Mouse (Mus musculus) embryonic facial prominence, embryonic 14.5 days (tissue): ENCODE measurements at regions not wholly inside any gene's neighbourhood (a gene's known extent, or its start where the extent isn't known, plus 50 kb on each side); places are given as distances from the start of the nearest gene placed in this dataset.

Source experiments
- ATAC-seq: fragments of 200-750 bp; cut with Nextera tagmentation; 2 replicates; pipeline ENCODE4 v1.8.0; 2017; ENCODE audit warnings: low read depth, moderate number of reproducible peaks, moderate TSS enrichment
- DNase-seq: peaks from one replicate; pipeline ENCODE4 v3.0.0-alpha.2; 2015; ENCODE audit warnings: low spot score
- H3K27ac ChIP-seq: fragments of 300-500 bp; sonication (generic); replicated peaks from 2 replicates; pipeline ENCODE4 v1.5.1; 2014; ENCODE audit warnings: low read depth, mild to moderate bottlenecking, low read length, moderate library complexity
- H3K27me3 ChIP-seq: fragments of 300-500 bp; sonication (generic); replicated peaks from 2 replicates; pipeline ENCODE4 v1.6.1; 2014; ENCODE audit warnings: low read length; ENCODE audit not compliant: control insufficient read depth, insufficient read depth
- H3K36me3 ChIP-seq: fragments of 300-500 bp; sonication (generic); 2 replicates; pipeline ENCODE4 v1.6.1; 2014; ENCODE audit warnings: low read length, mixed read lengths; ENCODE audit not compliant: control insufficient read depth, insufficient read depth
- H3K4me1 ChIP-seq: fragments of 300-500 bp; sonication (generic); 2 replicates; pipeline ENCODE4 v1.6.1; 2014; ENCODE audit warnings: antibody characterized with exemption, low read length; ENCODE audit not compliant: control insufficient read depth, insufficient read depth
- H3K4me2 ChIP-seq: fragments of 300-500 bp; sonication (generic); 2 replicates; pipeline ENCODE4 v1.6.1; 2014; ENCODE audit warnings: low read depth, mild to moderate bottlenecking, low read length, moderate library complexity, mixed read lengths
- H3K4me3 ChIP-seq: fragments of 300-500 bp; sonication (generic); 2 replicates; pipeline ENCODE4 v1.5.1; 2014; ENCODE audit warnings: low read depth, mild to moderate bottlenecking, low read length
- H3K9ac ChIP-seq: fragments of 300-500 bp; sonication (generic); 2 replicates; pipeline ENCODE4 v1.6.1; 2014; ENCODE audit warnings: low read depth, mild to moderate bottlenecking, low read length, moderate library complexity, mixed read lengths
- H3K9me3 ChIP-seq: fragments of 300-500 bp; sonication (generic); 2 replicates; pipeline ENCODE4 v1.6.1; 2016; ENCODE audit warnings: low read length; ENCODE audit not compliant: control insufficient read depth
- WGBS: fragments of 180-500 bp; shearing (Covaris S2); extraction: QIAGEN DNeasy Blood & Tissue Kit; methylation state at CpG from one replicate; pipeline ENCODE4 v1.1.7; 2014; 5-methylcytosine and 5-hydroxymethylcytosine counted together

DNA sequence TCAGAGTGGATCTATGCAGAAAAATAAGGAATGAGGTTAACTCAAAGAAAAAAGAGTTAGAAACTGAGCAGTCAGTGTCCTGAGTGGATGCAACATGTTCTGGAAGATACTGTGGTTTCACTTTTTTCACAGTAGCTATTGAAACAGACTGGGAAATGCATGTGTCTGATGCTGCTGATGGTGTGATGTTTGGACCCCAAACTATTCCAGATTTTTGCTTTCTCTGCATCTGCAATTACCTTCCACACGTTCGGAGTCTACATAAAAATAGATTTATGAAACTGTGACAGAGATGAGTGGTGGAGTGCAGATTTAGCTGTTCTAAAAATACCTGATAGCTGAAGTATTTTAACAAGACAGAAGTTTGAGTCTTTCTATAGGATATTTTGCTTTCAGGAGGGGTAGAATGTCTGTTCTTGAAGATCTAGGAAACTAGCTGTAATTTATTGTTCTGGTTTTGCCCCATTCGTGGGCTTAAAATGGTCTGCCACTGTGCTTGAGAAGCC is 545.3 kb downstream of the Stim2 start:
- ATAC-seq (no peak), DNase-seq (no peak)
- H3K9ac ChIP-seq: no peak overlapping the region
- no peaks in the 10 kb centered on the region for H3K36me3 ChIP-seq
- H3K27me3 ChIP-seq: no peaks in the 10 kb centered on the region
- H3K4me1 ChIP-seq: no peaks in the 10 kb centered on the region
- H3K27ac ChIP-seq: no peak overlapping the region
- H3K9me3 ChIP-seq: no peaks in the 10 kb centered on the region
- no peak overlapping the region for H3K4me2 ChIP-seq
- H3K4me3 ChIP-seq: no peak overlapping the region
- WGBS: 82% methylated on average over 3 of the region's 3 CpGs

DNA sequence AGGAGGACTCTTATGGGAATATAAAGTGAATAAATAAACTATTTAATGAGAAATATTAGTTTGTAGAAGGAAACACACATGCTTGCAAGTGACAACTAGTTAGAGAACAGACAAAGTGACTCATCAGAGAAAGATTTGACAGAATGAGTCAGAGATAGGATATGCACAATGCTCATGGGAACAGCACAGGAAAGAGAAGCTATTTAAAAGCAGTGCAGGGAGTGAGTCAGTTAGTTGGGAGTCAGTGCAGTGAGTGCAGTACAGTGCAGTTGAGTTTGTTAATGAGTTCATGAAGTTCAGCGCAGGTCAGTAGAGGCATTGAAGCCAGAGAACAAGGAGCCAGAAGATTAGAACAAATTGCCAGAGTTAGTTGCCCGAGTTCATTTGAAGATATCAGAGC is 580.2 kb downstream of the Stim2 start:
- Histone ChIP-seq H3K4me1 (no peaks in the 10 kb centered on the region), H3K9ac (no peak overlapping the region), H3K4me3 (no peak overlapping the region), H3K27ac (no peak overlapping the region), H3K9me3 (no peaks in the 10 kb centered on the region), H3K36me3 (no peaks in the 10 kb centered on the region), H3K27me3 (no peaks in the 10 kb centered on the region), H3K4me2 (no peak overlapping the region)
- ATAC-seq: no peak
- DNase-seq: no peak
- WGBS: 92% methylated on average over 2 of the region's 2 CpGs

DNA sequence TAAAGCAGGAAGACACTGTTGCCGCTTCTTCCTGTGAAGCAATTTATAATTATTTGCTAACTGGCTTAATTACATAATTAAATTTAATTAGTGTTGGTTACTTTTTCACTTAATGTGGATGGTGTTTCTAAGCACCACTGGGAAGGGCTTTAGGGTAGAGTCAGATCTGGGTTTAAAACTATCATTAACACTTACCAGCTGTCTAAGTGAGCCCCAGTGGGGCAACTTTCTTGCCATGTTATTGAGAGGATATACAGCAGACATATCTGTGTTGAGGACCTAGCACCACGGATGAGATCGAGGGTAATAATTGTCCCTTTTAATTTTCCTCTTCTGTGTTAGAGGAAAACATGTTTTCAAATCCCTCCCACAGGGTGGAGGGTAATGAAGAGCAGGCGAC is 581.2 kb downstream of the Stim2 start:
- no peaks in the 10 kb centered on the region for H3K4me1 ChIP-seq
- WGBS: 63% methylated on average over 4 of the region's 4 CpGs
- H3K9me3 ChIP-seq: no peaks in the 10 kb centered on the region
- H3K27me3 ChIP-seq: no peaks in the 10 kb centered on the region
- ATAC-seq (no peak), DNase-seq (no peak)
- H3K4me2 ChIP-seq: no peak overlapping the region
- no peak overlapping the region for H3K4me3 ChIP-seq
- H3K27ac ChIP-seq: no peak overlapping the region
- H3K9ac ChIP-seq: no peak overlapping the region
- no peaks in the 10 kb centered on the region for H3K36me3 ChIP-seq

DNA sequence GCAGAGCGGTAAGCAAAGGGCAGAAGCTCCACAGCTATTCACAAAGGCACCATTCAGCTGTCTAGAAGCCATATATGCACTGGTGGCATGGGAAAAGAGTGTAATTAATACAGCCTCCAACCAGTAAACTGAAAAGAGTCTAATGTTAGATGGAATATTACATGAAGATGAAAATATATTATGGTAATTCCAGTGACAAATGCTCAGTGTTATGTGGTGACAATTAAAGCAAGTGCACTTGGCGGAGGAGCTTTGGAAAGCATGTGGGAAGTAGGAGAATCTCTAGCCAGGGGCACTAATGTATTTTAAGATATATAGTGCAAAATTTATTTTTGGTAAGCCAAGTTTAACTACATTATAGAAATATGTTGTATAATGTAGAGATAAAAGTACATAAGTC is 583.9 kb downstream of the Stim2 start:
- 76% methylated on average over 2 of the region's 2 CpGs for WGBS
- ATAC-seq: no peak
- H3K27me3 ChIP-seq: no peaks in the 10 kb centered on the region
- no peak overlapping the region for H3K9ac ChIP-seq
- H3K4me2 ChIP-seq: no peak overlapping the region
- no peak overlapping the region for H3K4me3 ChIP-seq
- no peaks in the 10 kb centered on the region for H3K4me1 ChIP-seq
- H3K36me3 ChIP-seq: no peaks in the 10 kb centered on the region
- H3K9me3 ChIP-seq: no peaks in the 10 kb centered on the region
- DNase-seq: no peak
- H3K27ac ChIP-seq: no peak overlapping the region

- ATAC-seq: peak; percentile 91
- DNase-seq: peak; percentile 45
Measured at GRCm38 (mm10) chr5:54588332-54589020, 590.2 kb downstream of the Stim2 start.

DNA sequence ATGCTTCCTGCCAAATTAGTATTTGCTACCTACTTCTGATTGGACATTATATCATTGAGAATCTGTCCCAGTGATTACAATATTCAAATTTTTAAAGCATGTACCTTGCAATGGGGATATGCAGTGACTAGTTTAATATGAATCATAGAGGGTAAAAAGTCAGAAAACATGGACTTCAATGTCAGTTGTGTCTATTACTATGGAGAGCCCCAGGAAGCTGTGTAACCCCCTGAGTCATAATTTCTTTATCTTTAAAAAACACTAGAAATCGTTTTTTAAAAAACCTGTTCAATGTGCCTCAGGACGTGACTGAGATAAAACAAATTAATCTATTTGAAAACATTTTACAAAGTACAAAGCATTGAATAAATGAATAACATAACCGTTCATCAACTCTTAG is 612.7 kb downstream of the Stim2 start:
- ATAC-seq (no peak), DNase-seq (no peak)
- no peak overlapping the region for H3K4me3 ChIP-seq
- no peaks in the 10 kb centered on the region for H3K36me3 ChIP-seq
- H3K9me3 ChIP-seq: no peaks in the 10 kb centered on the region
- H3K27me3 ChIP-seq: no peaks in the 10 kb centered on the region
- no peak overlapping the region for H3K4me2 ChIP-seq
- no peak overlapping the region for H3K27ac ChIP-seq
- no peak overlapping the region for H3K9ac ChIP-seq
- WGBS: 73% methylated on average over 3 of the region's 3 CpGs
- H3K4me1 ChIP-seq: no peaks in the 10 kb centered on the region

More at GRCm38 (mm10) chr5:54588332-54589020, 590.2 kb downstream of the Stim2 start:
- Histone ChIP-seq H3K27me3 (no peaks in the 10 kb centered on the region), H3K4me3 (no peak overlapping the region), H3K27ac (no peak overlapping the region), H3K9me3 (no peaks in the 10 kb centered on the region), H3K4me1 (no peaks in the 10 kb centered on the region), H3K36me3 (no peaks in the 10 kb centered on the region), H3K9ac (no peak overlapping the region), H3K4me2 (no peak overlapping the region)
- 39% methylated on average over 2 of the region's 2 CpGs for WGBS

DNA sequence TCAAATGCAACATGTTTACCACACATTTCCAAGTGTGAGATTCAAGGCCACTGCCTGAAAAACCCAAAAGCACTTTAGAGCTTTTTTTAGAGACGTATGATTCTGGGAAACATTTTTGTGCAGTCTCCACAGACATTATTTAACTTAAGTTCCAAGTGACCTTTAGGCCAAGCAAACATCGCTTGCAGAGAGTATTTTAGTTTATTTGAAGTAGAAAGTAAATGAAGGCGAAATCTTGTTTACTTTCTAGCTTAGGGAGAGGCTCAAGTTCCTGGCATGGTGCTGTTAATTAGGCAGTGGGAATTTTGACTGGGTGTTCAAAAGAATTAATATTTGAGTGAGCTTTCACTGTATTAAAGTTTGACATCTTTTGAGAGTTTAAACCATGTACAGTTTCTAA is 624.4 kb downstream of the Stim2 start:
- no peak overlapping the region for H3K9ac ChIP-seq
- 44% methylated on average over 3 of the region's 3 CpGs for WGBS
- H3K36me3 ChIP-seq: no peaks in the 10 kb centered on the region
- DNase-seq: peak; percentile 2
- H3K27me3 ChIP-seq: no peaks in the 10 kb centered on the region
- no peak overlapping the region for H3K4me3 ChIP-seq
- H3K4me1 ChIP-seq: no peaks in the 10 kb centered on the region
- no peak overlapping the region for H3K27ac ChIP-seq
- no peak for ATAC-seq
- H3K9me3 ChIP-seq: no peaks in the 10 kb centered on the region
- no peak overlapping the region for H3K4me2 ChIP-seq

DNA sequence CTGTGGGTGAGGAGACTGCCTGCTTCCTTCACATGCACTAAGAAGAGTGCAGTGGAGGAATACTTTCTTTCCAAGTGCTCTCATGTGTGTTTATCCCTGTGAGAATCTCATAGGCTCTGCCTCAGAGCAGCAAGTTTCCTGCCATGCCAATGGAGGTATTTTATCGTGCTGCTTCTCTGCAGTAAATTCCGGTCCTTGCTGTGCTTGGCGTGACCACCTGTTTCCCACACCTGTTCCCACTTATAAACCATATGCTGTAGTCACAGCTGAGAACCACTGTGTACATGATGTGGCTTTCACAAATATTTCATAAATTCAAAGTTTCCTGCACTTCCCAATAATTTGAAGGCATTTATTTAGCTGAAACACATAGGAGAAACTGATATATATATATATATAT is 634.0 kb downstream of the Stim2 start:
- DNase-seq (peak; percentile 26), ATAC-seq (peak; percentile 41; the same call in 1 of the 2 replicates)
- Histone ChIP-seq H3K4me2 (no peak overlapping the region), H3K27me3 (no peaks in the 10 kb centered on the region), H3K27ac (no peak overlapping the region), H3K4me1 (no peaks in the 10 kb centered on the region), H3K9ac (no peak overlapping the region), H3K36me3 (no peaks in the 10 kb centered on the region), H3K4me3 (no peak overlapping the region), H3K9me3 (no peaks in the 10 kb centered on the region)
- 33% methylated on average over 3 of the region's 3 CpGs for WGBS
